Mouse (Mus musculus) neural tube, embryonic 13.5 days (tissue): ENCODE data around the gene Klk4. TPM values are rescaled to one million over a fixed set of nuclear protein-coding genes. Genes with fewer than 3 reads are reported as not detected.

Experiments used
- ATAC-seq: fragments of 200-750 bp; cut with Nextera tagmentation; 2 replicates; pipeline ENCODE4 v1.8.0; 2017; ENCODE audit warnings: low read depth, mild to moderate bottlenecking, moderate TSS enrichment, moderate library complexity
- H3K27ac ChIP-seq: fragments of 300-500 bp; sonication (generic); replicated peaks from 2 replicates; pipeline ENCODE4 v1.5.1; 2015; ENCODE audit warnings: moderate library complexity, mild to moderate bottlenecking, inconsistent platforms
- H3K27me3 ChIP-seq: fragments of 300-500 bp; sonication (generic); 2 replicates; pipeline ENCODE4 v1.6.1; 2015; ENCODE audit warnings: mild to moderate bottlenecking, inconsistent platforms
- H3K36me3 ChIP-seq: fragments of 300-500 bp; sonication (generic); 2 replicates; pipeline ENCODE4 v1.6.1; 2015; ENCODE audit warnings: mild to moderate bottlenecking, inconsistent platforms
- H3K4me1 ChIP-seq: fragments of 300-500 bp; sonication (generic); replicated peaks from 2 replicates; pipeline ENCODE4 v1.6.1; 2015; ENCODE audit warnings: inconsistent platforms
- H3K4me2 ChIP-seq: fragments of 300-500 bp; sonication (generic); 2 replicates; pipeline ENCODE4 v1.6.1; 2015; ENCODE audit warnings: inconsistent platforms, mild to moderate bottlenecking, moderate library complexity
- H3K4me3 ChIP-seq: fragments of 300-500 bp; sonication (generic); 2 replicates; pipeline ENCODE4 v1.5.1; 2015; ENCODE audit warnings: mild to moderate bottlenecking, inconsistent platforms
- H3K9ac ChIP-seq: fragments of 300-500 bp; sonication (generic); 2 replicates; pipeline ENCODE4 v1.6.1; 2015; ENCODE audit warnings: moderate library complexity, mild to moderate bottlenecking, inconsistent platforms
- H3K9me3 ChIP-seq: fragments of 300-500 bp; sonication (generic); 2 replicates; pipeline ENCODE4 v1.6.1; 2016; ENCODE audit warnings: inconsistent platforms
- WGBS: fragments of 180-500 bp; shearing (Covaris S2); methylation state at CpG from one replicate; pipeline ENCODE4 v1.1.7; 2015; 5-methylcytosine and 5-hydroxymethylcytosine counted together
- polyA plus RNA-seq: library from polyadenylated mRNA; unstranded; fragments of >200 nt; fragmentation: Nextera tagmentation; extraction: Ambion mirVana; gene quantifications from 2 replicates; pipeline ENCODE4 v1.2.1, GENCODE M21; 2015

Gene Klk4
- polyA plus RNA-seq: 0.31 TPM in 1 of 2 replicates, not detected in the other

DNA sequence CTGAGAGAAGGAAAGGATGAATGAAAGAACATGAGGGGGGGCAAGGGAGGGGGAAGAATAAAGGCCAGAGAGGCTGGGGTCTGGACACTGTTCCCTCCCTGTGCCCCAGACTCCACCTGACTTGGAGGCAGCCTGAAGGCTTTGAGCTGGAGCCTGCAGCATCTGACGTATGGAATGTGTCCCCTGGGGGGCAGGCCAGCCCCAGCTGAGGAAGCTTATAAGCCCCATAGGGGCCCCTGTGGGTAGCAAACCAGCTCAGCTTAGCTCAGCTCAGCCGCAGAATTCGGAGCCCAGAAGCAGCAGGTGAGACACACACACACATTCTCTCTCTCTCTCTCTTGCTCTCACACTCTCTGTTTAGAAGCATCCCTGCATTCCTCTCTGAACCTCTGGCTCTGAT lies at the start of gene Klk4:
Gene Klk4 (plus strand): TSS at position 249 of the 400 bp plus-strand sequence.
- WGBS: 17% methylated on average over 3 of the region's 3 CpGs
- H3K4me2 ChIP-seq: no peak within 1 kb of the TSS
- ATAC-seq: no peak

DNA sequence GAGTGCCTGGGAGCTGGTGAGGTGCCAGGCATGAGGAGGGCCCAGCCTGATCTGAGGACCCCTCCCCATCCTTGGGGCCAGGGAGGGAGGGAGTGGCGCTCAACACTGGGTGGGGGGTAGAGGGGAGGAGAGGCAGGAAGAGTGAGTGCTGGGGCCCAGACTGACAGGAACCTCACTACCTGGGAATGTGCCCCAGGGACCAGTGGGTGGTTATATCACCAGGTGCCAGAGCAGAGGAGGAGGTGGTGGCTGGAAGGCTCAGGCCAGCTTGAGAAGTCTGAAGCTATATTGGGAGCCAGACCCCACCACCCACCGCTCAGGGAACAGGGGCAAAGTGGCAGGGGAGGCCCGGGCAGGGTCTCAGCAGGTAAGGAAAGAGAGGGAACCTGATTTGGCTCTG lies 39.3 kb upstream of the Klk4 start, which contains the start of gene Klk5:
Gene Klk5 (plus strand): TSS at position 271 of the 400 bp plus-strand sequence.
- no peak for ATAC-seq

More for the DNA sequence above, at the start of gene Klk4:
- Histone ChIP-seq H3K27ac (no peak within 1 kb of the TSS), H3K4me1 (0 out of 2 replicates have a peak, but pooled peaks cover 3% of the 10 kb centered on the region), H3K27me3 (no peaks in the 10 kb centered on the region; the same call in 1 of the 2 replicates), H3K36me3 (no peaks in the 10 kb centered on the region), H3K9me3 (no peaks in the 10 kb centered on the region), H3K4me3 (no peak within 1 kb of the TSS), H3K9ac (no peak within 1 kb of the TSS)

DNA sequence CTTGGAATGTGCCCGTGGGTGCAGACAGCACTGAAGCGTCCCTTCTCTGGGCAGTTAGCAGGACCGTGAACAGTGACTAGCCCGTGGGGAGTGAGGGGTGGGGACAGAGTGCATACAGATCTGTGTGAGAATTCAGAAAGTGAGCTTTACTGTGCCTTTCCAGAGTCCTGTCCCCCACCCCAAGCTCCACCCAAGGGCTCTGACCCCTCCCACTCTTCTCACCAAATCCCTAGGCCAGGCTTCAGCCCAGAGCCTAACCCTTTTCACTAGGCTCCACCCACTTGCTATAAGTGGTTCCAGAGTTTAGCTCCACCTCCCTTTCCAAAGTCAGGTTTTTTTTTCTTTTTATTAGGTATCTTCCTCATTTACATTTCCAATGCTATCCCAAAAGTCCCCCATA lies 37.2 kb upstream of the Klk4 start:
- H3K27me3 ChIP-seq: no peaks in the 10 kb centered on the region
- H3K9ac ChIP-seq: no peak overlapping the region
- no peak overlapping the region for H3K27ac ChIP-seq
- no peaks in the 10 kb centered on the region for H3K9me3 ChIP-seq
- no peak overlapping the region for H3K4me2 ChIP-seq
- no peaks in the 10 kb centered on the region for H3K36me3 ChIP-seq
- WGBS: 93% methylated on average over 4 of the region's 4 CpGs
- ATAC-seq: no peak
- H3K4me1 ChIP-seq: no peaks in the 10 kb centered on the region
- H3K4me3 ChIP-seq: no peak overlapping the region

More for the DNA sequence above, 39.3 kb upstream of the Klk4 start, which contains the start of gene Klk5:
- 72% methylated on average over 3 of the region's 3 CpGs for WGBS
- Histone ChIP-seq H3K27ac (no peak within 1 kb of the TSS), H3K36me3 (no peaks in the 10 kb centered on the region), H3K4me1 (no peaks in the 10 kb centered on the region), H3K9me3 (no peaks in the 10 kb centered on the region), H3K4me2 (no peak within 1 kb of the TSS), H3K9ac (no peak within 1 kb of the TSS), H3K27me3 (no peaks in the 10 kb centered on the region), H3K4me3 (no peak within 1 kb of the TSS)

DNA sequence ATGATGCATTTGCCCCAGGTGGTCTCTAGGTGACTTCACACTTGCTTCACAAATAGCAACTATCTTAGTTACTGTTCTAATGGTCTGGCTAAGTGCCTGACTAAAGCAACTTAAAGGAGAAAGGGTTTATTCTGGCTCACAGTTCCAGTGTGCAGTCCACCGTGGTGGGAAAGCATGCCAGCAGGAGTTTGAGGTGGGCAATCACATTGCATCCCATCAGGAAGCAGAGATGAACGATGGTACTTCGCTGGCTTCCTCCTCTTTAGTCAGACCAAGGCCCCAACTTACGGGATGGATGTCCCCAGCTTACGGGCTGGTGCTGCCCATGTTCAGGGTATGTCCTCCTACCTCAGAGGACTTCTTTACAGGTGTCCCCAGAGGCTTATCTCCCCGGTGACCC lies 29.3 kb upstream of the Klk4 start:
- Histone ChIP-seq H3K9ac (no peak overlapping the region), H3K4me3 (no peak overlapping the region), H3K27ac (no peak overlapping the region), H3K27me3 (no peaks in the 10 kb centered on the region), H3K4me2 (no peak overlapping the region), H3K4me1 (no peaks in the 10 kb centered on the region), H3K9me3 (no peaks in the 10 kb centered on the region), H3K36me3 (no peaks in the 10 kb centered on the region)
- WGBS: 90% methylated on average over 6 of the region's 6 CpGs
- no peak for ATAC-seq

DNA sequence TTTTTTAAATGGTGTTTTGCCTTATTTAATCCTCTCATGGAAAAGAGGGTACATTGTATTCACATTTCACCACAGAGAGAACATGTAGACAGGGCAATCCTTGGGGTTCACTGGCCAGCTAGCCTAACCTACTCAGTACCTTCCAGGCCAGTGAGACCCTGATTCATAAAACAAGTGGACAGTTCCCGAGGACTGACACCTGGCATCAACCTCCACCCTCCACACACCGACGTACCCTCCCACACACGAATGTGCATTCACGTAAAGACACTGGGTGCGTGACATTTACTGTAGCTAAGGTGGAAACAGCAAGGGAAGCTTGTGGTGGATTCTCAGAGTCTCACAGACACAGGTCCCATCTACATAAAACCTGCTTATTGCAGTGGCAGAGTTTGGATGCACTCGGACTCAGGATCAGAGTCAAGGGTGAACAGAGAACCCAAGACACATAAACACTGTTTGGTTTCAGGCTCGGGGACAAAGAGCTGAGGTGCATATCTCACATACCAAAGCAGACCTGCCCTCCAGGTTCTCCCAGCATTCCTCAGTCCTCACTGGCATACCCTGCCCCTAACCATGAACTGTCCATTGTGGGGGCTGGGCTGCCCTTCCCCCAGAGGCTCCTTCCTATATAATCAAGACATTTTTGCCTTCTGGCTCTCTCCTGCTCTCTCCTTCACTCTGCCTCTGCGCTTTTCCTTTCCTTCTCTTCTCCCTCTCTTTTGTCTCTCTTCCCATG lies 26.1 kb upstream of the Klk4 start:
- H3K27ac ChIP-seq: no peak overlapping the region
- no peak overlapping the region for H3K4me2 ChIP-seq
- no peak overlapping the region for H3K4me3 ChIP-seq
- H3K4me1 ChIP-seq: no peaks in the 10 kb centered on the region
- no peak overlapping the region for H3K9ac ChIP-seq
- WGBS: 87% methylated on average over 9 of the region's 9 CpGs
- no peak for ATAC-seq
- H3K9me3 ChIP-seq: no peaks in the 10 kb centered on the region
- no peaks in the 10 kb centered on the region for H3K27me3 ChIP-seq
- H3K36me3 ChIP-seq: no peaks in the 10 kb centered on the region

DNA sequence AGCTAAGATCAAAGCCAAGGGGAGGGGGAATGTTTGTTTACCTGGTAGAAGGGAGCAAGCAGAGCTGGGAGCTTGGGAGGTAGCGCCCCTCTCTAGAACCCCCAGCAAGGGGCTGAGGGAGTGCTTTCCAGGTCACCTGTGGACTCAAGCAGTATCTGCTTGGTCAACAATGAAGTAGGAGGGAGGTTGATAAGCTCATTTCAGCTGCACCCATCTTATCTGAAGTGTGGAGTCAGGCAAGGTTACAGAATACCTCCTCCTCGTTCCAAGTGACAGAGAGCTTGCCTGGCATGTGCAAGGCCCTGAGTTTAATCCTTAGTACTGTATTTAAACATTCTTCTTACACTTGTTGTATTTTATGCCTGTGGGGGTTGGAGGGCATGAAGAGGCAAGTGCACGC lies 25.3 kb upstream of the Klk4 start:
- no peak overlapping the region for H3K4me2 ChIP-seq
- no peaks in the 10 kb centered on the region for H3K4me1 ChIP-seq
- no peak overlapping the region for H3K4me3 ChIP-seq
- H3K9ac ChIP-seq: no peak overlapping the region
- H3K9me3 ChIP-seq: no peaks in the 10 kb centered on the region
- no peaks in the 10 kb centered on the region for H3K27me3 ChIP-seq
- H3K27ac ChIP-seq: no peak overlapping the region
- 80% methylated on average over 3 of the region's 3 CpGs for WGBS
- H3K36me3 ChIP-seq: no peaks in the 10 kb centered on the region
- ATAC-seq: no peak

DNA sequence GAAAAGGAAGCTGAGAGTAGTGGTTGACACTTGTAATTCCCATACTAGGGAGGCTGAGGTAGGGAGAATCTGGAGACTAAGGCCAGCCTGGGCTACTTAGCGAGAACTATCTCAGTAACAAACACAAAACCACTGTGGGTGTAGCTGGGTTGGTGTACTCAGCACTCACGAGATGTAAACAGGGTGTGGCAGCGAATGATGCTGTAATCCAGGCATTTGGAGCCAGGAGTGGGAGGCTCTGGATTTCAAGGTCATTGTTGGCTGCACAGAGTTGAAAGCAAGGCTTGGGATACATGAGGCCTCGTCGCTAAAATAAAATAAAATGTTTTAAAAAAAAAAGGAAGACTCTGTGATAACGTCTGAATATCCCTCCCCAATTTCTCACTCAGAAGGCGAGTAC lies 24.7 kb upstream of the Klk4 start:
- no peak overlapping the region for H3K4me3 ChIP-seq
- WGBS: 82% methylated on average over 7 of the region's 7 CpGs
- H3K4me1 ChIP-seq: no peaks in the 10 kb centered on the region
- no peak overlapping the region for H3K27ac ChIP-seq
- H3K9ac ChIP-seq: no peak overlapping the region
- ATAC-seq: no peak
- H3K4me2 ChIP-seq: no peak overlapping the region
- H3K27me3 ChIP-seq: no peaks in the 10 kb centered on the region
- no peaks in the 10 kb centered on the region for H3K9me3 ChIP-seq
- H3K36me3 ChIP-seq: no peaks in the 10 kb centered on the region

DNA sequence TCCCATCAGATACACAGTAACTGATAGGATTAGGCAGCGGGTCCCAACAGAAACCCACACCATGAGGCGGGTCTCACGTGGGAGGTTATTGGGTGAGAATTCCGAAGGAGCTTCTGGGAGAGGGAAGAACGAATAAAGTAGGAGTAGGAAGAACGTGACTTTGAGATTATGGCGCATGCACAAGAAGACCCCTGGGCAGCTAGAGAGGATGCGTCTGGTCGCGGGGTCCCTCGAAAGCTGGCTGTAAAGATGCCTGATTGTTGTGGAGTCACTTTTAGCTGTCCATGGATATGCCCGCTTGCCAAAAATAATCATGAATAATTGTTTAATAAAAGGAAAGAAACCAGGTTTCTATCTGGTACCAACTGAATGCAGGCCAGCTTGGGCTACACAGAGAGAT lies 23.5 kb upstream of the Klk4 start:
- Histone ChIP-seq H3K27ac (no peak overlapping the region), H3K27me3 (no peaks in the 10 kb centered on the region), H3K4me3 (no peak overlapping the region), H3K4me1 (no peaks in the 10 kb centered on the region), H3K9me3 (no peaks in the 10 kb centered on the region), H3K9ac (no peak overlapping the region), H3K36me3 (no peaks in the 10 kb centered on the region), H3K4me2 (no peak overlapping the region)
- no peak for ATAC-seq
- 93% methylated on average over 12 of the region's 12 CpGs for WGBS

DNA sequence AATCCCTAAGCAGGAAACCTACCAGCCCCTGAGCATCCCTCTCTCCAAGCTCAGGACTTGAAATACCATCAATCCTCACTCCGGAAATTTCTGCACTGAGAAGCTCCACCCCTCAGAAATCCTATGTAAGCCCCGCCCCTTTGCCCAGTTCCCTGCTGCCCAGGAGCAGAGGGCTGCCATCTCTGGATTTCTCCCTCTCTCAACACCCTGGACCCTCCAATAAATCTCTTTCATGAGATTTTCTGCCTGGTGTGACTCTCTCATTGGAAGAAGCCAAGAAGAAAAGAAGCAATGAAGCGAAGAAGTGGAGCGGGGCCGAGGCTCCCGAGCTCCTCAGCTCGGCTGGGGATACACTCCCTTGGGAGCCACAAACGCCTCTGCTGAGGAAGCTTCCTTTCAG lies 20.5 kb upstream of the Klk4 start:
- 37% methylated on average over 8 of the region's 8 CpGs for WGBS
- no peak for ATAC-seq
- Histone ChIP-seq H3K36me3 (no peaks in the 10 kb centered on the region), H3K4me1 (no peaks in the 10 kb centered on the region), H3K9ac (no peak overlapping the region), H3K27ac (no peak overlapping the region), H3K4me2 (no peak overlapping the region), H3K4me3 (no peak overlapping the region), H3K27me3 (no peaks in the 10 kb centered on the region), H3K9me3 (no peaks in the 10 kb centered on the region)

DNA sequence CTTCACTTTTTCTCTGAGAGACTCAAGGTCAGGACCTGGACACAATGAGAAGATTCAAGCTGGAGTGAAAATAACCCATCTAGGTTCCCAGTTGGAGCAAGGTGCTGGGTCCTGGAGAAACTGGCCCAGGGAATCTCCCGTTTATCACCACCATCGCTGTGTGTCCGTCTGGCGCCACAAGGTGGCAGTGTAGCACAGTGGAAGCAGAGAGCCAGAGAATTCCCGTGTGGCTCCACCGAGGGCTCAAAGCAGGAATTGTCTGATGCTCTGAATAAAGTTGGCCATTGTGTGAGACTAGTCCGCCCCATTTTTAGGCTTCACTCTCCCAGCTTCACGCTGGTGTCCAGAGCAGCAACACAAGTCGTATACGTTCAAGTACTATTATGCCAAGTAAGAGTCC lies 7.7 kb upstream of the Klk4 start:
- no peak overlapping the region for H3K4me2 ChIP-seq
- peaks cover 10% of the 10 kb centered on the region for H3K4me1 ChIP-seq
- H3K9ac ChIP-seq: no peak overlapping the region
- H3K27me3 ChIP-seq: no peaks in the 10 kb centered on the region
- no peaks in the 10 kb centered on the region for H3K9me3 ChIP-seq
- 3% methylated on average over 10 of the region's 10 CpGs for WGBS
- ATAC-seq: peak; percentile 56; the same call in 1 of the 2 replicates
- no peaks in the 10 kb centered on the region for H3K36me3 ChIP-seq
- H3K27ac ChIP-seq: no peak overlapping the region
- no peak overlapping the region for H3K4me3 ChIP-seq

DNA sequence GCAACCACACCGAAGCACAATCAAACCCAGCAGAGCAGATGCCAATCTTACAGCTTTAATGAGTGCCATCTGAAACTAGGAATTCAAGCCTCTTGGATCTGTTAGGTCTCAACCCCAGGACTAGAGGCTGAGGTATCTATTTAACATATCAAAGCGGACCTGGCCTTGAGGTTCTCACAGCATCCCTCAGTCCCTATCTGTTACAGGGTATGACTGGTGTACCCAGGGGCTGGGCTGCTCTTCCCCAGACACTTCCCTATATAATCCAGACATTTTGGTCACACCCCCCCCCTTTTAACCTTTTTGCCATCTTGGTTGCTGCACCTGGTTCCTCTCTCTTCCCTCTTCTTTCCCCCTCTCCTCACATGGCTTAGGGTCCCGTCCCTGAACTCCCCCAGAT lies 7.3 kb upstream of the Klk4 start:
- Histone ChIP-seq H3K9me3 (no peaks in the 10 kb centered on the region), H3K27ac (no peak overlapping the region), H3K4me3 (no peak overlapping the region), H3K27me3 (no peaks in the 10 kb centered on the region), H3K4me1 (peaks cover 10% of the 10 kb centered on the region), H3K4me2 (no peak overlapping the region), H3K36me3 (no peaks in the 10 kb centered on the region), H3K9ac (no peak overlapping the region)
- 75% methylated on average over 3 of the region's 3 CpGs for WGBS
- peak; percentile 11; the same call in 1 of the 2 replicates for ATAC-seq

DNA sequence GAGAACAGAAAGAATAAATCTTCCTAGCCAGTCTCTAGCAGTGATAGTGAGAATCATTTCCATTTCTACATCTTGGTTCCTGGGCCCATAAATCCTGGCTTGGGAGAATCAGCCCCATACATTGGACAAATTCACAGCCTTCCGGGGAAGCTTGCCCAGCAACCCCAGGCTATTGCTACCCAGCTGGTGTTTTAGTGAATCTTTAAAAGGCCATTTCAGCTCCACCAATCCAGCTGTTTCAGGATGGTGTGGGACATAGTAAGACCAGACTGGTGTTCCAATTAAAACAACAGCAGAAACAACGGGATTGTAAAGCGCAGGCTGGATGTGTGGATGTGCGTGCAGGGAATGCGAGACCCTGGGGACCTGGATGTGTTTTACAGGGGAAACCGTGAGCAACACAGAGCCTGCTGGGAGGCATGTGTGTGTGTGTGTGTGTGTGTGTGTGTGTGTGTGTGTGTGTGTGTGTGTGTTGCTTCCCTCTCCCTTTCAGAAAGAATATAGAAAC lies 6.0 kb upstream of the Klk4 start:
- H3K4me2 ChIP-seq: no peak overlapping the region
- no peaks in the 10 kb centered on the region for H3K9me3 ChIP-seq
- no peak overlapping the region for H3K9ac ChIP-seq
- H3K4me3 ChIP-seq: no peak overlapping the region
- ATAC-seq: peak; percentile 34; the same call in 1 of the 2 replicates
- WGBS: 34% methylated on average over 6 of the region's 6 CpGs
- H3K27ac ChIP-seq: peak overlapping the region; percentile 35
- no peaks in the 10 kb centered on the region for H3K27me3 ChIP-seq
- H3K36me3 ChIP-seq: no peaks in the 10 kb centered on the region
- H3K4me1 ChIP-seq: peaks cover 10% of the 10 kb centered on the region
